Mouse (Mus musculus) limb, embryonic 13.5 days (tissue): ENCODE results near the gene Il4i1. TPM values are rescaled to one million over a fixed set of nuclear protein-coding genes. Genes with fewer than 3 reads are reported as not detected.

Experiments used
- microRNA counts: library from miRNA; unstranded; fragments of <30 nt; microRNA quantifications from one replicate; lab custom pipeline; 2016
- microRNA-seq: library from miRNA; unstranded; fragments of <30 nt; microRNA quantifications from one replicate; pipeline ENCODE4, GENCODE M21; 2016
- polyA plus RNA-seq: library from polyadenylated mRNA; unstranded; fragments of >200 nt; fragmentation: Nextera tagmentation; extraction: Ambion mirVana; gene quantifications from 2 replicates; pipeline ENCODE4 v1.2.1, GENCODE M21; 2015

The Il4i1 gene
- polyA plus RNA-seq, 1 experiment from 2014 or later, result 2.5 TPM

MicroRNA genes within 50 kb of the gene (microRNA counts, 519-probe panel; counts per million panel counts)
- not detected for microRNA mmu-miR-707 (lab: Ali Mortazavi, UCI)

Small RNAs within 50 kb of the gene (microRNA-seq; reads per million reads assigned to microRNA genes)
- not detected for gene Mir707

Other genes with a start within 250 kb of the Il4i1 start
- gene Napsa, start 244.0 kb upstream of the Il4i1 start, polyA plus RNA-seq, result 1.0 and 1.3 TPM in 2 replicates
- 0.43 and 0.51 TPM in 2 replicates for gene Kcnc3, start 225.7 kb upstream of the Il4i1 start, polyA plus RNA-seq
- 1.8 and 4.0 TPM in 2 replicates for gene Myh14, start 145.5 kb upstream of the Il4i1 start, polyA plus RNA-seq
- not detected in 2 replicates for gene Izumo2, start 107.6 kb upstream of the Il4i1 start, polyA plus RNA-seq
- gene Vrk3, start 68.0 kb upstream of the Il4i1 start, polyA plus RNA-seq, result 35.0 and 37.2 TPM in 2 replicates
- 1.7 and 1.8 TPM in 2 replicates for gene Zfp473, start 65.3 kb upstream of the Il4i1 start, polyA plus RNA-seq
- gene Nup62, start 299 bp upstream of the Il4i1 start, polyA plus RNA-seq, result 97.3 and 102 TPM in 2 replicates
- gene Atf5, start 271 bp downstream of the Il4i1 start, polyA plus RNA-seq, result 3.2 and 3.6 TPM in 2 replicates
- gene Akt1s1, start 32.6 kb downstream of the Il4i1 start, polyA plus RNA-seq, result 112 and 122 TPM in 2 replicates
- gene Tbc1d17, start 32.7 kb downstream of the Il4i1 start, polyA plus RNA-seq, result 86.0 and 90.5 TPM in 2 replicates
- gene Pnkp, start 40.8 kb downstream of the Il4i1 start, polyA plus RNA-seq, result 33.1 and 33.9 TPM in 2 replicates
- gene Ptov1, start 53.4 kb downstream of the Il4i1 start, polyA plus RNA-seq, result 502 and 514 TPM in 2 replicates
- gene Med25, start 76.3 kb downstream of the Il4i1 start, polyA plus RNA-seq, result 118 and 119 TPM in 2 replicates
- 23.0 and 25.8 TPM in 2 replicates for gene Fuz, start 79.7 kb downstream of the Il4i1 start, polyA plus RNA-seq
- 76.1 and 81.6 TPM in 2 replicates for gene Ap2a1, start 113.1 kb downstream of the Il4i1 start, polyA plus RNA-seq
- 0.23 and 0.25 TPM in 2 replicates for gene Tsks, start 126.8 kb downstream of the Il4i1 start, polyA plus RNA-seq
- gene Cpt1c, start 158.5 kb downstream of the Il4i1 start, polyA plus RNA-seq, result 33.9 and 35.0 TPM in 2 replicates
- 670 and 703 TPM in 2 replicates for gene Prmt1, start 170.2 kb downstream of the Il4i1 start, polyA plus RNA-seq
- 94.6 and 96.8 TPM in 2 replicates for gene Irf3, start 181.3 kb downstream of the Il4i1 start, polyA plus RNA-seq
- 77.3 and 78.4 TPM in 2 replicates for gene Bcl2l12, start 182.3 kb downstream of the Il4i1 start, polyA plus RNA-seq
- gene Scaf1, start 200.0 kb downstream of the Il4i1 start, polyA plus RNA-seq, result 38.6 and 40.7 TPM in 2 replicates
- gene Rras, start 201.6 kb downstream of the Il4i1 start, polyA plus RNA-seq, result 27.5 and 29.1 TPM in 2 replicates
- 14.5 and 15.3 TPM in 2 replicates for gene Prr12, start 236.5 kb downstream of the Il4i1 start, polyA plus RNA-seq
- 71.2 and 71.4 TPM in 2 replicates for gene Nosip, start 246.0 kb downstream of the Il4i1 start, polyA plus RNA-seq
- gene Prrg2, start 246.3 kb downstream of the Il4i1 start, polyA plus RNA-seq, result 22.3 and 24.5 TPM in 2 replicates